Mouse (Mus musculus): ENCODE results near the gene Rpl23. TPM values are rescaled to one million over a fixed set of nuclear protein-coding genes. Genes with fewer than 3 reads are reported as not detected.

The Rpl23 gene
- total and polyA plus RNA-seq, 3 experiments = 921 to 2,072 TPM; not detected in 1

DNA sequence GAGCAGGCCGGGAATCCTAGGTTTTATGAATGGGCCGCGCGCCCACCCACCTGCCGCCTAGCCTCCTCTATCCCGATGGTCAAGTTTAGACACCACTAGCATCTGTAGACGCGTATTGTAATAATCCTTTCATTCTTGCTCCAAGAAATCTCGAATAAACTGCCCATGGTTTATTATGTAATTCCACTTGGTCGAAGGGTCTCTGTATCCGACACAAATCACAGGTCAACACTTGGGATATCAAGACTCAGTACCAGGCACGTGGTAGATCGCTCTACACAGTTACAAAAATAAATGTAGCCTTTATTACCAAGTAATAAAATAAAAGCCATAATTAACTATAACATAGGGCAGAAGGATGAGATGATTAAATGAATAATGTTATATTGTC lies 36.9 kb downstream of the Rpl23 start:
- no peaks in the 10 kb centered on the region for H3K27me3 ChIP-seq (ENCODE audit: control insufficient read depth in 1 of 2, insufficient read depth in 2 of 2, low read length in 2 of 2)
- peak overlapping the region; percentile 48 for H3K9ac ChIP-seq (ENCODE audit: control insufficient read depth, low read depth, low read length, poor library complexity, severe bottlenecking)
- TF ChIP-seq SMC3 (IDR thresholded peaks at IDR 0.05; ENCODE audit: low read depth, low read length) (no peak), MYC (IDR thresholded peaks at IDR 0.05; ENCODE audit: low read depth, low read length) (peak; percentile 67; the same call in 1 of the 2 replicates), RAD21 (IDR thresholded peaks at IDR 0.05; ENCODE audit: low read depth, low read length) (no peak), POLR2AphosphoS5 (IDR thresholded peaks at IDR 0.05; ENCODE audit: borderline replicate concordance, low read depth, low read length) (no peak), ETS1 (IDR thresholded peaks at IDR 0.05; ENCODE audit: low read depth, low read length) (no peak), POLR2AphosphoS2 (IDR thresholded peaks at IDR 0.05; ENCODE audit: low read length) (0 out of 2 replicates have a peak, but pooled peaks have one; percentile 14)
- H3K9me3 ChIP-seq (replicated peaks; ENCODE audit: insufficient read depth, low read length) = no peaks in the 10 kb centered on the region
- peak overlapping the region; percentile 49 to 86 for H3K4me3 ChIP-seq (ENCODE audit: control insufficient read depth in 1 of 2, insufficient read depth in 1 of 2, low read depth in 2 of 2, low read length in 2 of 2)
- DNase-seq (ENCODE audit: low read depth, low spot score) = no peak
- H3K79me2 ChIP-seq (ENCODE audit: control insufficient read depth, insufficient read depth, low read length, poor library complexity) = peaks cover 34% of the 10 kb centered on the region
- peaks cover under 1 to 12% of the 10 kb centered on the region in 2 experiments; a peak in 3 of 4 replicates for H3K36me3 ChIP-seq (ENCODE audit: control insufficient read depth in 1 of 2, insufficient read depth in 2 of 2, low read length in 2 of 2)
- no peak overlapping the region for H3K27ac ChIP-seq (ENCODE audit: control insufficient read depth, low read depth, low read length)
- peaks cover 2 to 7% of the 10 kb centered on the region in 2 experiments; a peak in 2 of 4 replicates for H3K4me1 ChIP-seq (ENCODE audit: control insufficient read depth in 1 of 2, insufficient read depth in 2 of 2, low read length in 2 of 2)

DNA sequence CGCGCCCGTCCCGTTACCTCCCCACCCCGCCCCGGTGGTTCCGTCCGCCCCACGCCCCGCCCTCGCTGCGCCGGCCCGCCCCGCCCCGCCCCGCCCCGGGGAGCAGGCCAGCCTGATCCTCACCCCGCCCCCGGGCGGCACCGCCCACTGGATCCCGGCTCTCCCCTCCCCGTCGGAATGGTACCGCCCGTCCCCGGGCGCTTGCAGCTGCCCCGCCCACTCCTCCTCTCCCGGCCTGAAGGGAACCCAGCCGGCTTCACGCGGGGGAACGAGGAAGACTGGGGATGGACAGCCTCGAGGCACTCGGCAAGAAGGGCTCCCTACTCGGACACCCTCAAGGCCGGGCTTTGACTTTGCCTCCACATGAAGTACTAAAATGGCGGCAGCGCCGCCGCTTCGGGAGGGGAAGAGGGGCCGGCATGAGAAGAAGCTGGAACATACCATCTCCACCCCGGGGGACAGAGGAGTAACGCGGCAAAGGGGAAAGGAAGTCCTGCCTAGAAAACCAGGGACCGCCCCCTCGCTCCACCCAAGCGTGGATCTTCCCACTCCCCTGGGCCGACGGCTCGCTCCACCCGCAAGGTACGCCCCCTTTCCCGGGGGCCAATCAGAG lies 37.4 kb downstream of the Rpl23 start:
- Histone ChIP-seq H3K4me1 (ENCODE audit: control insufficient read depth in 1 of 2, insufficient read depth in 2 of 2, low read length in 2 of 2) (peaks cover 2 to 7% of the 10 kb centered on the region in 2 experiments; a peak in 2 of 4 replicates), H3K9ac (ENCODE audit: control insufficient read depth, low read depth, low read length, poor library complexity, severe bottlenecking) (peak overlapping the region; percentile 95), H3K27me3 (ENCODE audit: control insufficient read depth in 1 of 2, insufficient read depth in 2 of 2, low read length in 2 of 2) (no peaks in the 10 kb centered on the region), H3K9me3 (replicated peaks; ENCODE audit: insufficient read depth, low read length) (no peaks in the 10 kb centered on the region), H3K79me2 (ENCODE audit: control insufficient read depth, insufficient read depth, low read length, poor library complexity) (peaks cover 39% of the 10 kb centered on the region), H3K36me3 (ENCODE audit: control insufficient read depth in 1 of 2, insufficient read depth in 2 of 2, low read length in 2 of 2) (peaks cover 0 to 11% of the 10 kb centered on the region in 2 experiments; a peak in 2 of 4 replicates), H3K4me3 (ENCODE audit: control insufficient read depth in 1 of 2, insufficient read depth in 1 of 2, low read depth in 2 of 2, low read length in 2 of 2) (peak overlapping the region; percentile 86 to 89), H3K27ac (ENCODE audit: control insufficient read depth, low read depth, low read length) (peak overlapping the region; percentile 93)
- peak; percentile 44 for TF ChIP-seq NELFE (IDR thresholded peaks at IDR 0.05; ENCODE audit: low read depth, low read length)
- TF ChIP-seq ELF1 (IDR thresholded peaks at IDR 0.05; ENCODE audit: low read depth, low read length) = peak; percentile 43
- no peak for TF ChIP-seq ZMIZ1 (IDR thresholded peaks at IDR 0.05; ENCODE audit: low read depth, low read length)
- TF ChIP-seq POLR2AphosphoS5 (IDR thresholded peaks at IDR 0.05; ENCODE audit: borderline replicate concordance, low read depth, low read length) = no peak
- peak in 1 of 2 experiments; percentile 86; a peak in 2 of 4 replicates for TF ChIP-seq POLR2A (IDR thresholded peaks at IDR 0.05; ENCODE audit: control insufficient read depth in 1 of 2, insufficient read depth in 1 of 2, low read depth in 1 of 2, low read length in 2 of 2, poor library complexity in 1 of 2)
- peak; percentile 60; the same call in 1 of the 2 replicates for TF ChIP-seq MXI1 (IDR thresholded peaks at IDR 0.05; ENCODE audit: low read depth, low read length)
- no peak for TF ChIP-seq ZKSCAN1 (IDR thresholded peaks at IDR 0.05; ENCODE audit: low read depth, low read length)
- no peak for TF ChIP-seq MYB (IDR thresholded peaks at IDR 0.05; ENCODE audit: low read depth, low read length)
- peak; percentile 98 for TF ChIP-seq CHD1 (IDR thresholded peaks at IDR 0.05; ENCODE audit: low read depth, low read length)
- no peak; the same call in 1 of the 2 replicates for TF ChIP-seq TCF12 (IDR thresholded peaks at IDR 0.05; ENCODE audit: low read depth, low read length)
- TF ChIP-seq RCOR1 (IDR thresholded peaks at IDR 0.05; ENCODE audit: low read depth, low read length) = no peak
- peak; percentile 69; the same call in 1 of the 2 replicates for TF ChIP-seq HCFC1 (IDR thresholded peaks at IDR 0.05; ENCODE audit: low read depth, low read length)
- 0 out of 2 replicates have a peak, but pooled peaks have one; percentile 8 for TF ChIP-seq MAX (IDR thresholded peaks at IDR 0.05; ENCODE audit: low read length)
- TF ChIP-seq ZNF384 (IDR thresholded peaks at IDR 0.05; ENCODE audit: low read depth, low read length) = no peak
- TF ChIP-seq POLR2AphosphoS2 (IDR thresholded peaks at IDR 0.05; ENCODE audit: low read length) = peak; percentile 74
- no peak for TF ChIP-seq MAFK (IDR thresholded peaks at IDR 0.05; ENCODE audit: borderline replicate concordance, low read depth, low read length)
- TF ChIP-seq GABPA (IDR thresholded peaks at IDR 0.05; ENCODE audit: low read depth, low read length) = no peak
- 0 out of 6 replicates have a peak, but pooled peaks of 1 of the 3 experiments have one; percentile 0 for TF ChIP-seq CTCF (IDR thresholded peaks at IDR 0.05 in 2 of 3, conservative IDR thresholded peaks at IDR 0.05 in 1 of 3; ENCODE audit: control insufficient read depth in 1 of 3, insufficient read depth in 1 of 3, low read depth in 2 of 3, low read length in 3 of 3, poor library complexity in 1 of 3, severe bottlenecking in 1 of 3)
- no peak for TF ChIP-seq ZC3H11A (IDR thresholded peaks at IDR 0.05; ENCODE audit: low read depth, low read length)
- TF ChIP-seq TAL1 (IDR thresholded peaks at IDR 0.05; ENCODE audit: low read length) = no peak
- TF ChIP-seq MEF2A (IDR thresholded peaks at IDR 0.05; ENCODE audit: extremely low read depth, insufficient replicate concordance, low read depth, low read length, poor library complexity, severe bottlenecking) = no peak
- TF ChIP-seq KAT2A (conservative IDR thresholded peaks at IDR 0.05; ENCODE audit: low read depth, low read length) = no peak
- TF ChIP-seq MAZ (IDR thresholded peaks at IDR 0.05; ENCODE audit: low read depth, low read length) = peak; percentile 93
- TF ChIP-seq RAD21 (IDR thresholded peaks at IDR 0.05; ENCODE audit: low read depth, low read length) = no peak
- TF ChIP-seq MYC (IDR thresholded peaks at IDR 0.05; ENCODE audit: low read depth, low read length) = no peak
- no peak for TF ChIP-seq NRF1 (IDR thresholded peaks at IDR 0.05; ENCODE audit: insufficient read depth, low read depth, low read length, poor library complexity, severe bottlenecking)
- TF ChIP-seq ETS1 (IDR thresholded peaks at IDR 0.05; ENCODE audit: low read depth, low read length) = no peak
- no peak for TF ChIP-seq EP300 (IDR thresholded peaks at IDR 0.05; ENCODE audit: low read depth in 1 of 2, low read length in 2 of 2)
- peak; percentile 100 for DNase-seq (ENCODE audit: low read depth, low spot score)

Data from MEL (cell line).